Mouse (Mus musculus): ENCODE measurements around the gene Tnip3.

Gene Tnip3

GRCm38 (mm10) chr6:65585333-65586053 lies 60.4 kb downstream of the Tnip3 start:
- DNase-seq (ENCODE audit: low spot score in 2 of 2) = no peak

- DNase-seq (ENCODE audit: low spot score in 2 of 2) = no peak
These were observed 63.7 kb downstream of the Tnip3 start for GRCm38 (mm10) chr6:65588847-65589246.

- DNase-seq (ENCODE audit: low spot score in 2 of 2) = no peak
These were observed 64.9 kb downstream of the Tnip3 start for GRCm38 (mm10) chr6:65590018-65590417.

GRCm38 (mm10) chr6:65594171-65594570 lies 69.1 kb downstream of the Tnip3 start:
- DNase-seq (ENCODE audit: low spot score in 2 of 2) = no peak

- DNase-seq (ENCODE audit: low spot score in 2 of 2) = no peak
These were observed 70.3 kb downstream of the Tnip3 start for GRCm38 (mm10) chr6:65595371-65595770.

- no peak for DNase-seq (ENCODE audit: low spot score in 2 of 2)
These were observed 72.1 kb downstream of the Tnip3 start for GRCm38 (mm10) chr6:65597056-65597818.

GRCm38 (mm10) chr6:65598522-65598921 lies 73.4 kb downstream of the Tnip3 start:
- no peak for DNase-seq (ENCODE audit: low spot score in 2 of 2)

- DNase-seq (ENCODE audit: low spot score in 2 of 2) = no peak
These were observed 75.0 kb downstream of the Tnip3 start for GRCm38 (mm10) chr6:65599865-65600739.

- no peak for DNase-seq (ENCODE audit: low spot score in 2 of 2)
These were observed 75.8 kb downstream of the Tnip3 start for GRCm38 (mm10) chr6:65600887-65601286.

- no peak for DNase-seq (ENCODE audit: low spot score in 2 of 2)
These were observed 80.7 kb downstream of the Tnip3 start for GRCm38 (mm10) chr6:65605778-65606177.

GRCm38 (mm10) chr6:65606946-65607345 lies 81.8 kb downstream of the Tnip3 start:
- no peak for DNase-seq (ENCODE audit: low spot score in 2 of 2)

GRCm38 (mm10) chr6:65611834-65612233 lies 86.7 kb downstream of the Tnip3 start:
- DNase-seq (ENCODE audit: low spot score in 2 of 2) = no peak

- DNase-seq (ENCODE audit: low spot score in 2 of 2) = no peak
These were observed 88.9 kb downstream of the Tnip3 start for GRCm38 (mm10) chr6:65613924-65614585.

- no peak for DNase-seq (ENCODE audit: low spot score in 2 of 2)
These were observed 90.5 kb downstream of the Tnip3 start for GRCm38 (mm10) chr6:65615641-65616040.

GRCm38 (mm10) chr6:65621260-65621659 lies 96.1 kb downstream of the Tnip3 start:
- DNase-seq (ENCODE audit: low spot score in 2 of 2) = no peak

GRCm38 (mm10) chr6:65623016-65623715 lies 98.1 kb downstream of the Tnip3 start:
- no peak for DNase-seq (ENCODE audit: low spot score in 2 of 2)

GRCm38 (mm10) chr6:65630578-65630977 lies 105.5 kb downstream of the Tnip3 start:
- no peak for DNase-seq (ENCODE audit: low spot score in 2 of 2)

- DNase-seq (ENCODE audit: low spot score in 2 of 2) = no peak
These were observed 107.1 kb downstream of the Tnip3 start for GRCm38 (mm10) chr6:65632184-65632583.

GRCm38 (mm10) chr6:65642431-65642830 lies 117.3 kb downstream of the Tnip3 start:
- DNase-seq (ENCODE audit: low spot score in 2 of 2) = no peak

GRCm38 (mm10) chr6:65644110-65644509 lies 119.0 kb downstream of the Tnip3 start:
- DNase-seq (ENCODE audit: low spot score in 2 of 2) = peak in 1 of 2 experiments; percentile 2

GRCm38 (mm10) chr6:65646408-65646807 lies 121.3 kb downstream of the Tnip3 start:
- no peak for DNase-seq (ENCODE audit: low spot score in 2 of 2)

Measured in left cerebral cortex, adult 9 months (tissue).